Mouse (Mus musculus): ENCODE data around the gene 1110008P14Rik. TPM values are rescaled to one million over a fixed set of nuclear protein-coding genes. Genes with fewer than 3 reads are reported as not detected.

1110008P14Rik gene
- total RNA-seq, 2 experiments from 2014 or later: 143 to 149 TPM

DNA sequence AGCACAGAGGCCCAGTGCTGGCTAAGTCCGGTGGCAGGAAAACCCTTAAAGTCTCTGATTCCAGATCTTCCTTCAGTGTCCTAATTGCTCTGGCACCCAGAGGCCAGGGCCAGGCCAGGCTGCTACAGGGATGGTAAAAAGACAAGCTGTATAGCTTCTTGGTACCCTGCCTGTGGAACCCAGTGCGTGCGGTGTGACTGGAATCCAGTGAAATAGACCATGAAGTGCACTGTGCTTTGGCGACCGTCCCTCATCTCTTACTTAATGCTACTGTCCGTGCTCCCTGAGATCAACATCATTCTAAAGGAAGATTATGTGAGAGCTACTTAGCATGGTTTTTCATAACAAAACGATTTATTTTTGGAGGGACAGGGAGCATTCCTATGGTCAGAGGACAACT is 29.7 kb upstream of the 1110008P14Rik start:
- DNase-seq: no peak

DNA sequence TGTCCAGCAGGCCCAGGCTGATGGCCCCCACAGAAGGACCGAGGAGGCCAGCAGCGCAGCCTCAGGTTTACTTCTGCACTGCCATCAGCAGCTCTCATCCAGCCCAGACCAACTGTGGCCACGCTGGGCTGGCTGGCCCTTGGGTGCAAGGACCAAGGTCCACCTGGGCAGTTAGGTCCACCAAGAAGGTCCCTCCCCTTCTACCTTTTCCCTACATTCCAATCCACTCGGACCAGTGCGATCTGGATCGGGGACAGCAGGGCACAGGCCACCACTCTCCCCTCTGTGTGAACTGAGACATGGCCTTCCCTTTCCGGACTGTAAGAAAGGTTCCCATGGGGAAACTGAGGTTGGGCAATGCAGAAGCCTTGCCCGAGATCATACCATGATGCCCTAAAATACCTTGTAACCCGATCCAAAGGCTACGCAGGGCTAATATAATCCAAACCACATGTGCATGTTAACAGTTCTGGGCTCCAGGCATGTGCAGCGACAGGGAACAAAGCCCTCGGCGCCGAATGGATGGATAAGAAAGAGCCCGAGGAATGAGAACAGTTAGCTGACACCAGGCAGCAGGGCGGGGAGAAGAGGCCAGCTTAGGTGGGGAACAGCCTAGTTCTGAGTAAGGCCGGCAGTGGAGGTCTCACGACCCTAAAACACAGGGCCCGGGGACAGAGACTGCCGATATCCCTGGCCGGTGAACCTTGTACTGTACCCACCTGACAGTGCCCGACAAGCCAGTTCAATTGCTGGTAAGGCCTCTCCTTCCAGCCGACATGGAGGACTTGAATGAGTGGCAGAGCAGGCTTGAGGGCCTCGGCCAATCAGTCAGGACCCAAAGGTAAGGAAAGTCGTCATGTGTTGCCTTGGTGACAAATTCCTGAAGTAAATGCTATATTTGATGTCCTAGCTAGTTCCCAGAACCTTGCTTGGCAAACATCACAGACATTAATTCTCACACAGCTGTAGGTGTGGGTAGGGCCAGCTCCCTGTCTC is 27.0 kb upstream of the 1110008P14Rik start:
- peak; percentile 36 for DNase-seq

DNA sequence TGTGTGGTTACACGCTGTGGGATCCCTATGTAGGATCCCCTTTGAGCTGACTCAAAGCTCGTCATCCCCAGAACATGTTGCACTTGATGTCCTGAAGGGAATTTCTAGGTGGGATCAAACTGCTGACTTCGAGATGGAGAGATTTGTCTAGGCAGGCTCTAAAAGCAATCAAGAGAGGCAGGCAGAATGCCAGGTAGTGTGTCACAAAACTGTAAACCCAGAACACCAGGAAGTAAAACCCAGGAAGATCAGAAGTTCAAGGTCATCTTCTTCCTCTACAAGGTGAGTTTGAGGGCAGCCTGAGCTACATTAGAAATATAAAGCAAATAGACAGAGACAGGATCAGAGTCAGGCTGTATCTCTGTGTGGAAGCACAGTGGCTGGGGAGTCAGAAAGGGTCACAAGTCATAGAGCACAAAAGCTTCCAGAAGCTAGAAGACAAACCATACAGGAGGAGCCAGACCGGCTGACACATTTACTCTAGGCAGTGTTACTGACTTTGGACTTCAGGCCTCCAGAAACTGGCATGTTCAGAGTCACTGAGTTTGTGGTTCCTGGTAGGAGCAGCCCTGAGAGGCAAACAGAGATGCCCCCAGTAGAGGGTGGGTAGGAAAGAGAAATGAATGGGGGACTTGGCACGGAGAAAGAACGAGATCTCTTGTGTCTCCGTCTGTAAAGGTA is 25.5 kb upstream of the 1110008P14Rik start:
- DNase-seq: no peak

DNA sequence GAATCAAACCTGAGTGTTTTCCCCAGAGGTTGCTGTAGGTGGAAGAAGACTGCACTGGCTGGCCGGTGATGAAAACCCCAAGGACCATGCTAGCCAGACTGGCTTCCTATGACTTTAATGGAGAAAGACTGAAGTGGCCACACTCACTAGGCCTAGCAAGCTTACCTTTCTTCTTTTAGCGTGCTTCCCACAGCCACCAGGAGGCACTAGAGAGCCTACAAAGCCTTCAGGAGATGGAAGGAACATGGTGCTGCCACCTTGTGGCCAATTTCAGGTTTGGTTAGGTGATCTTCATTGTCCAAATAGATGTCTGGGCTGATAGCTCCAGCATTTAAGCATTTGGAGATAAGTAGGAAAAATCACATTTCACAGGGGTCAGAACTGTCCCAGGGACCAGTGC is 22.9 kb upstream of the 1110008P14Rik start:
- peak; percentile 97 for DNase-seq

DNA sequence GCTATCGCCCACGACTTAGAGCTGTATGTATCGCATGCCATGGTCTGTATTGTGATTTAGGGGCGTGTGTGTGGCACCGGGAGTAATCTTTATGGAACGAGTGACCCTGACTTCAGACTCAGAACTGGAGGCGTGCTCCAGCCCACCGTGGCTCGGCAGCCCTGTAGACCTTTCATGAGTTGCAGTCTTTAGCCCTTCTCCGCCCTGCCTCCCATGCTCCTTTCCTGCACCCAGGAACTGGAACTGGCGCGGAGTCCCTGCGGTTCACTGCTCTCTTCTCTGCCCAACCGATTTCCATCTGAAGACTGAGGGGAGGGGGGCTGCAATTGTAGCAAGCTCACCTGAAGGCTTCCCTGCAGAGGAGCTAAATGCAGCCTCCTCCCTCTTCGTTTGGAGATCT is 15.0 kb upstream of the 1110008P14Rik start:
- DNase-seq: no peak

DNA sequence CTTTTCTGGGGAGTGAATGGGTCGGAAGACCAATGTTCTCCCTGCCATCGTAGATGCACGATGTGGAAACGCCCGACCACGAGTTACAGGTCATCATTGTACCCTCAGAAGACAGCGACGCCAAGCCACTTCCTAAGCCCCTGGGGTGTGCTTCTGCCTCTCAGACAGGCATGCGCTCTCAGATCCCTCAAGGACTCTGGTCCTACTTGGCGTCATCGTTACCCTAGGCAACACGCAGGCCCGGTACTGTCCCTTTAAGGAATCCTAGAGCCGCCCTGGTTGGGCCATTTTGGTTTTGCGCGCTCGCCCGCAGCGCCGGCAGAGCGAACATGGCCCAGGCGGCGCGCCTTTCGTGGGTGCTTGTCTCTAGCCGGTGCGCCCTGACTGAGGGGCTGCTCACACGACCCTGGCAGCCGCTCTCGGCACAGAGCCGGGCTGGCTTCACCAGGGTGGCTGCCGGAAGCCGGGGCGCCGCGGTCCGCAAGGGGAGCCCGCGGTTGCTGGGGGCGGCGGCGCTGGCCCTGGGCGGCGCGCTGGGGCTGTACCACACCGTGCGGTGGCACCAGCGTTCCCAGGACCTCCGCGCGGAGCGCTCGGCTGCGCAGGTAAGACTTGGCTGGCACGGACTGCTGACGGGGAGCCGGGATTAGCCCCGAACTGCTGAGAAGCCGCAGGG is 14.3 kb upstream of the 1110008P14Rik start:
- DNase-seq: peak; percentile 93

DNA sequence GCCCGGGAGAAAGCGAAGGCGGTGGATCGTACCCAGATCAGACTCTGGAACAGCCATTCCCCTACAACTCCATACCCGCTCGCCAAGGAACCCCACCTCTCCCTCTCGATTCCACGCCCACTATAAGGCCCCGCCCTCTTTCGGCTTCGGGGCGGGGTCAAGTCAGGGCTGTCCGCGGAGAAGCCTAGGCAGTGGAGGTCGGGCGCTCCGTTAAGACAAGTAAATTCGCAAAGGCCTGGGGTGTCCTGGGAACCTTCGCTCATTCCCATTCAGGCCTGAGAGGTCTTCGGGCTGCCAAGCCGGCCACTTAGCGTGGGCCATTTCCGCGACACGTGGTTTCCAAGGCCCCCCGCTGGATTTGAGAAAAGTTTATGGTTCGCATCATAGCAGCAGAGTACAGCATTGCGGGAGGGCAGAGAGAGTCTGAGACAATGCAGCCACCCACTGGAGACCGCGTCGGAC is 13.8 kb upstream of the 1110008P14Rik start, which contains the start of gene Ptges2:
Ptges2 (plus strand) TSS at position 413 of the 462 bp plus-strand sequence.
- DNase-seq: peak; percentile 94

DNA sequence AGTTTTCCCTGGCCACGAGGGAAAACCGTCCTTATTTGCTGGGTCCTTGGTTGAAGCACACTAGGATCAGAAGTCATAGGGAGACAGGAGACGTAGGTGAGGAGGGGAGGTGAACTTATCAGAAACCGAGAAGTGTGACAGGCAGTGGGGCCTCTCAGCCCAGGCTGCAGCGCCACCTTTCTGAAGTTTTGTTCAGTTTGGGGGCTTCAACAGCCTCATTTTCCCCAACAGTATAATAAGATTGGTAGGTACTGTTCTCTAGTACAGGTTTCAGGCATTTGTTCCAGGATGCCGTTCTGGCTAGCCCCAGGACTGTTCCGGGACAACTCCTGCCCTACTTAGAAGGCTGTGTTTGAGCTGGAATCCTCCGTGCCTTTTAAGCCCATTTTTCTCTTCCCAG is 13.2 kb upstream of the 1110008P14Rik start:
- DNase-seq: peak; percentile 67

DNA sequence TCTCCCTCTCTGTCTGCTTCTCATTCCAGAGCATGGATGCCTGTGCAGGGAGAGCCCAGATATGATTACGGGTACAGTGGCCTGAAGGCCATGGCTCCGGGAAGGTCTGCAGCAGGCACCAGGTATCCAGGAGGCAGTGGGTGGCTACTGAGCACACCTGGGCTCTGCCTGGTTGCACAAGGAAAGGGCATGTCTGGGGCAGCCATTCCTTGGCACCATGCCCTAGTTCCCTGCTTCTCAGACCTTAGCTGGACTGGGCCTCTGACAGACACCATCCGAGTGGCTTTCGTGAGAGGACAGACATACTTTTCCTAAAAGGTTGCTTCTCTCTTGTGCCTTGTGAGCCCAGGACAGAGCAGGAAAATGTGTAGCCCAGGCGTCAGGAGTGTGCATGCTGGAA is 10.3 kb upstream of the 1110008P14Rik start:
- peak; percentile 46 for DNase-seq

DNA sequence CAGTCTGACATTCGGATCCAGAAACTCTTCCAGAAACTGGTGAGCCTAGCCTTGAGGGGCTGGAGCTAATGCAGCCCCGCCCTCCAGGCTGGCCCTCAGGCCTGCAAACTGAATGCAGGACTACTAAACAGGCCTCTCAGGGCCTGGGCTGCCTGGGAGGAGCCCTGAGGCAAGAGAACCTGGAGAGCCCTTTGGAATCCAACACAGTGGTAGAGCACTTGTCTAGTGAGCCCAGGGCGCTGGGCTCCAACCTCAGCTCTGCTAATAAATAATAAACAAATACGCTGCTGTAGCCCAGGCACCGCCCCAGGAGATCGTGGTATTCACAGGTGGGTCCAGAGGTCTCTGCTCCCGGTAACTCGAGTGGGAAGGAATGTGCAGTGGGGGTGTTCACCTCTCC is 9.1 kb upstream of the 1110008P14Rik start:
- DNase-seq: no peak

DNA sequence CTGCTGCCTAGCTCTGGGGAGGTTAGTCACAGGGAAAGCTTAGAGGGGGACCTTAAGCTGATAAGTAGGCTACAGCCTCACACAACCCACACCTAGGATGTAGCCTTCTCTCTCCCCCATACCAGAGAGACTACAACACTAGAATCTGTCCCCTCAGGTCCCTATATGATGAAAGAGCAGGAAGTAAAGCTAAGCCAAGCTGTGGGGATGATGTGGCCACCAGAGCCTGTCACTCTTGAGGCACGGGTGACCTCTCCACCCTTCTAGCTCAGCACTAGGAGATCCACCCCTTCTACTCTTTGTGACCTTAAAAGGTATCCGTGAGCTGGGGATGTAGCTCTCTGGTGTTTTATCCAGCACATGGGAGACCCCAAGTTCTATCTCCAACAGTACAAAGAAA is 7.4 kb upstream of the 1110008P14Rik start:
- DNase-seq: no peak

DNA sequence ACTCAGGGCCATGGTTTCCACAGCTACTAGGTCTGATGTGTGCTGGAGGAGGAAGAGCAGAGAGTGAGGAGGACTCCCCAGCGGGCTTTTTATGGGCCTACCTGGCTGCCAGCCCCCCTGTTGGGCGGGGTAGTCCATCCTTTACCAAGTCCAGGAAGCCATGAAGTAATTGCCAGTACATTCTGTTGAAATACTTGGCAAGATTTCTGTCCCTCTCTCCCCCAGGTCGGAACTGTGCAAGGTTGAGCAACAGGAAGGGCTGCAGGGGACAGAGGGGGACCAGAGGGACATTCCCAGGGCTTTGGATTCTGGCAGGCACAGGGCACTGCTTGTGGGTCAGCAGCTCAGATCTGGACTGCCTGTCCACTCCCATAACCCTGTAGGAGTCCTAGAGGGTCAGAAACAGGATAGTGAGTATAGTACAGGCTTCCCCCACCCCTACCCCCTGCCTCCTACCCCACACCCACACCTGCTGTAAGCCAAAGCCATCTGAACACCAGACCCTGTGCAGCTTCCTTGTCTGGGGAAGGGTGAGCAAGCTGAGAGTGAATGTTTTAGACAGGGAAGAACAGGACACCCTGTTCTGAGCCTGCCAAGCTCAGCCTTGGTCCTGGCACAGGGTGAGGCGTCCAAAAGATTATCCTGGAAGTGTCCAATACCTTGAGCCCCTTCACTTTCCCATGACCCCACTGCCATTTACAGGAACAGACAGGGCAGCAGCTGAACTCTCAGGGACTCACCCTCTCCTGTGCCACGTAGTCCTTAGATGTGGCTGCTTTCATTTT is 6.2 kb upstream of the 1110008P14Rik start, which contains the start of gene Lcn2:
Lcn2 (minus strand) TSS at position 547 of the 785 bp plus-strand sequence.
- DNase-seq: peak; percentile 57

DNA sequence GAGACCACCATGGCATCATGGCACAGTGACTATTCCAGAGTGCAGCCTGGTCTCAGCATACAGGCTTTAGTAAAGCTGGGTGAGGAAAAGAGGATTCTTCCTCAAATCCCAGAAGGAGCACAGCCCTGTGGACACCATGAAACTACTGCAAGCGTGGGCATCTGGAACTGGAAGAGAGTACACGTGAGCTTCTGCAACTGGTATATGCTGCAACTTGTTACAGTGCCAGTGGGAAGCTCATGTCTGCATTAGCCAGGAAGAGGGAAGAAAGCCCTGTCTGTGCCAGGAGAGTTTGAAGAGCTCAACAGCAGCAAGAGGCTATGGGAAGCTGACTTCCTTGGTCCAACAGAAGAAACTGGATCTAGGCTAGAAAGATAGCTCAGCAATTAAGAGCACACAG is 951 bp upstream of the 1110008P14Rik start:
- DNase-seq: no peak

DNA sequence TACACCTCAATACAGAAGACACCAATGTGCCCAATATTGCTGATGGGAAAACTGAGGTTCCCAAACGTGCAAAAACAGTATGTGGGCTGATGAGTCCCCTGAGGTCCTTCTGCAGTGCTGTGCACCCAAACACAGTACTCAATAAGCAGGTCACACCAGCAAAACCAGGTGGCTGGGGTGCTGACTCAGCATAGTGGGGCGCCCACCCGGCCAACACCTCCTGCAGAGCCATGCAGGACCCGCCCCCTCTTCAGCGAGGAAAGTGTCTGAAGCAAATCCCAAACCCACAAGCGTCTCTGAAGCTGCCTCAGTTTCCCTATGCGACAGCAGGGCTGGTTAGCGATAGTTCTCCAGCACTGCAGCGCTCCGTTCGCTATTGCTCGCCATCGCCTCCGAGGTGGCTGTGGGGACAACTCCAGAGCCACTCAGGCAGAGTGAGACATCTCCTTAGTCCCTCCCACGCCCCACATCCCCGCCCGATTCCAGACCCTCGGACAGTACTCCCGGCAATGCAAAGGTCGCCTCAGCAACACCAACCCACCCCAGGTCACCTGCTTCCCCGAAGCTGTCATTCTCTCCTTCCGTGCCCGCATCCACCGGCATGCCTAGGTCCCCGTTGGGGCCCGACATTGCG is 480 bp downstream of the 1110008P14Rik start:
- DNase-seq: no peak

DNA sequence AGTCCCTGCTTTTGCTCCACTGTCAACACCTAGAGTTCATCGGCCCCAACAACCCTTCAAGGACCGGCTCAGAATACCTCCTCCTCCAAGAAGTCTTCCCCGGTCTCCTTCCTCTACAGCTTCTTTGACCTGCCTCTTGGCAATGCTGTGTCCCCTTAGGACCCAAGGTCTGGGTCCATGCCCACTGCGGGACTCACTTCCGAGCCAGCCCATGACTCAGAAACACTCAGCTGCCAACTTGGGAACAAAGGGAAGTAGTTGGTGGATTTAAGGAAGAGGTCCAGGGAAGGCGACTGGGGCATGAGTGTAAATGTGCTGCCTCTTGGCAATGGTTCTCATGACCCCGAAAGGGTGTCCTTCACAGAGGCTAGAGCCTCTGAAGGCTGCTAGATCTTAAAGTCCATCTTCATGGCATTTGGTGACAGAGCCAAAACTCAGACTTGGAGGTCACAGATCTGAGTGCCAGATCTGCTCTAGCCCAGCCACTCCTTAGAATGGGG is 1.7 kb downstream of the 1110008P14Rik start:
- DNase-seq: peak; percentile 86

DNA sequence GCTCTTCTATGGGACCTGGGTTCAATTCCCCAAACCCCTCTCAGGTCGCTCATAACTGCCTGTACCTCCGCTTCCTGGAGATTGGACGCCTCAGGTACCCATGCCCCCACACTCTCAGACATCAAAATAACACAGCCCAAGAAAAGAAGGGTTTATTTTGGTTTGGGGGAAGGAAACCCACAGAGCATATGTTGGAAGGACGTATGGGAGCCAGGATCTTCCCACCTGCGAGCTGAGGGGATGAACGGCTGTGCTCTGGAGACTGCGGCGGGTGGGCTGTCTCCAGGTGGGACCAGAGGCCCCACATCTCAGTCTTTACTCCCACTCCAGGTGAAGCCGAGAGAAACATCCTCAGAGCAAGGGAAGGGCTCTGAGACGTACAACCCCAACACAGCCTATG is 4.8 kb downstream of the 1110008P14Rik start:
- no peak for DNase-seq

DNA sequence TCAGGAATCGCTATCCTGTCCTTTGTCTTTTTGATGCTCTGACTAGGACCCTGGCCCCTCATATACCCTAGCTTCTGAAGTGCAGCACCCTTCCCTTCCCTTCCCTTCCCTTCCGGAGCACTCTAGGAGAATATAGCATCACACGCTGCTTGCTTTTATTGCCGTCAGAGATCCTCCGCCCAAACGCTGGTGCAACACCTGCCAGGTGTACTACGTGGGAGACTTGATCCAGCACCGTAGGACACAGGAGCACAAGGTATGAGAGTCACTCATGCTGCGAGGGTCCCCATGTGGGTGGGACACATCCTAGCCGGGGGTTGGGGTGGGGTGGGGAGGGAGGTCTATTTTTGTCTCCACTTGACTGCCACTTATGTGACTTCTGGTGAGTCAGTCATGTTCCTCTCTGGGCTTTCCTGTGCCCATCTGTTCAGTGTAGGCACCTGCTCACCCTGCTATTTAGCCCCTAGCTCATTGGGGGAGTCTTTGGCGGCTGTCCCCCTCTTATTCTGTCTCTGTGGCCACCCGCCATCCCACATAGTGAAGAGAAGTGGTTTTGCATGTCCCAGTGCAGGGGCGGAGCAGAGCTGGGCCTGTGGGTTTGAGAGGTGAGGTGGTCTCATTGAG is 6.3 kb downstream of the 1110008P14Rik start:
- no peak for DNase-seq

DNA sequence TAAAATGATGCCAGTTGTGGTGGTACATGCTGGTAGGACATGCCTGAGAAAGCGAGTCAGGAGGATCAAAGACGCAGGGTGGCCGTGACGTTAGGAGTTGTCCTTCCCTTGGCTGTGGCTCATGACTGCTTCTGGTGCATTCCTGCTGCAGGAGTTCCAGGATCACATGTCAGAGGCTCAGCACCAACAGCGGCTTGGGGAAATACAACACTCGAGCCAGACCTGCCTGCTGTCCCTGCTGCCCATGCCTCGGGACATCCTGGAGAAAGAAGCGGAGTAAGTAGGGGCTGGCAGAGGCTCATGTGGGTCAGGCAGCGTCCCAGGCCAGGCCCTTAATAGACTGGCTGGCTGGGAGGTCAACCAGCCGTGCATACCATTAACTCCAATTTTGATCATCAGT is 7.5 kb downstream of the 1110008P14Rik start:
- no peak for DNase-seq

DNA sequence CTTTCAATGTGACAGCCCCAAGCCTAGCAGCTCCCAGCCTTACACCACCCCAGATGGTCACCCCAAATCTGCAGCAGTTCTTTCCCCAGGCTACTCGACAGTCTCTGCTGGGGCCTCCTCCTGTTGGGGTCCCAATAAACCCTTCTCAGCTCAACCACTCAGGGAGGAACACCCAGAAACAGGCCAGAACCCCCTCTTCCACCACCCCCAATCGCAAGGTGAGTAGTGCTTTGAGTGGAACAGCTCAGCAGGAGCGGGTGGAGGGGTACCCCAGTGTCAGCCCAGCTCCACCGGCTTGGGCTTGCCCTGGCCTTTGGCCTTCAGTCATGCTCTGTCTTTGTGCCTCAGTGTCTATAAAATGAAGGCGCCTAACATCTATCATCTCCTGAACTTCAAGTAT is 14.4 kb downstream of the 1110008P14Rik start:
- DNase-seq: no peak

DNA sequence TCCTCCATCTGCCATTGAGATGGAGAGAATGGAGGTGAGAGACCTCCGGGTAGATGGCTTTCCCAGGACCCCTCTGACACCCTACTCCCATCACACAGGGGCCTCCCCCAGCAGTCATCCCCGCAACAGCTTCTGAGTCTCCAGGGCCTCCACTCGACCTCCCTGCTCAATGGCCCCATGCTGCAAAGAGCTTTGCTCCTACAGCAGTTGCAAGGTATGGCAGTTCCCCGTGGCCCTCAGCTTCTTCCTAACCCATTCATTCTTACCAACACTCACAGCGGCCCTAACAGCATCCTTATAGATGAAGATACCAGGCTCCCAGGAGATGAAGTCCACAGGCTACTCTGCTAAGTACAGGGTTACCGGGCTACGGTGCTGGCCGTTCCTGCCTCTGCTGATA is 17.6 kb downstream of the 1110008P14Rik start:
- no peak for DNase-seq
